Mouse (Mus musculus) bone marrow macrophage, adult 2 months (primary cell): ENCODE measurements around the gene Gla.

Experiments used
- CTCF ChIP-seq: IDR thresholded peaks from 2 replicates; pipeline ENCODE4 v1.5.1; 2012; ENCODE audit warnings: low read depth, mild to moderate bottlenecking, low read length, moderate library complexity
- POLR2A ChIP-seq: IDR thresholded peaks from 2 replicates; pipeline ENCODE4 v1.6.1; 2012; ENCODE audit warnings: mild to moderate bottlenecking, low read depth, low read length, borderline replicate concordance

DNA sequence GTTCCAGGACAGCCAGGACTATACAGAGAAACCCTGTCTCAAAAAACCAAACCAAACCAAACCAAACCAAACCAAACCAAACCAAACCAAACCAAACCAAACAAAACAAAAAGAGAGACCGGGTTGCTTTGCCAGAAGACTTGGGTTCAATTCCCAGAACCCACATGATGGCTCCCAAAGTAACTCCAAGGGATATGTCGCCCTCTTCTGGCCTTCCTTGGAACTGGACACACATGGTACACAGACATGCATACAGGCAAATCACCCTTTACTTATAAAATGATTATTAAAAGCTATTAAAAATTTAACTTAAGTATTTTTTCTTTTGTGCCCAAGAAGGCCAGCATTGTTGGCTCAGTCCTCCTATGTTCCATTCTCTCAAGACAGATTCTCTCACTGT, 13.4 kb upstream of the Gla start:
- no peak for TF ChIP-seq CTCF
- TF ChIP-seq POLR2A = no peak
